Mouse (Mus musculus): ENCODE data around the gene Syce2. TPM values are rescaled to one million over a fixed set of nuclear protein-coding genes. Genes with fewer than 3 reads are reported as not detected.

The Syce2 gene
- total RNA-seq, 2 experiments from 2014 or later = 33.5 to 39.1 TPM

GRCm38 (mm10) chr8:84925557-84925956 is 53.6 kb downstream of the Syce2 start:
- DNase-seq (ENCODE audit: low spot score in 2 of 2) = no peak

GRCm38 (mm10) chr8:84927513-84927912 is 55.6 kb downstream of the Syce2 start:
- DNase-seq (ENCODE audit: low spot score in 2 of 2) = no peak

- DNase-seq (ENCODE audit: low spot score in 2 of 2) = peak; percentile 78 to 85
These were observed 56.8 kb downstream of the Syce2 start for GRCm38 (mm10) chr8:84928456-84929306.

- DNase-seq (ENCODE audit: low spot score in 2 of 2) = no peak
These were observed 58.7 kb downstream of the Syce2 start for GRCm38 (mm10) chr8:84930582-84930981.

GRCm38 (mm10) chr8:84933767-84934559 is 62.1 kb downstream of the Syce2 start:
- no peak for DNase-seq (ENCODE audit: low spot score in 2 of 2)

- peak in 1 of 2 experiments; percentile 47 for DNase-seq (ENCODE audit: low spot score in 2 of 2)
These were observed 62.9 kb downstream of the Syce2 start for GRCm38 (mm10) chr8:84934860-84935259.

- DNase-seq (ENCODE audit: low spot score in 2 of 2) = peak in 1 of 2 experiments; percentile 34
These were observed 63.6 kb downstream of the Syce2 start for GRCm38 (mm10) chr8:84935489-84935888.

- DNase-seq (ENCODE audit: low spot score in 2 of 2) = peak in 1 of 2 experiments; percentile 38
These were observed 64.4 kb downstream of the Syce2 start for GRCm38 (mm10) chr8:84936041-84936961.

GRCm38 (mm10) chr8:84936962-84937546 is 65.1 kb downstream of the Syce2 start, which contains the start of gene Mast1:
Mast1 (minus strand) TSS chr8:84937359.
- DNase-seq (ENCODE audit: low spot score in 2 of 2) = peak; percentile 79 to 87

Small RNAs within 50 kb of the gene (microRNA-seq; reads per million reads assigned to microRNA genes)
- gene Gm24197 (2.7 to 8.7 reads per million in 2 experiments), gene Mir7069 (9.6 to 11.8 reads per million in 2 experiments)

Other genes starting within 250 kb of the Syce2 start
- gene Ier2, start 209.3 kb upstream of the Syce2 start, total RNA-seq (2021) = 10 to 100 TPM; 10.8 to 12.7 TPM
- 100 to 1,000 TPM in 1 of 2 experiments, 10 to 100 TPM in 1; 99.8 to 105 TPM for gene Trmt1, start 185.8 kb upstream of the Syce2 start, total RNA-seq (2021)
- 10 to 100 TPM; 73.7 to 75.3 TPM for gene Nacc1, start 184.2 kb upstream of the Syce2 start, total RNA-seq (2021)
- gene Lyl1, start 170.7 kb upstream of the Syce2 start, total RNA-seq (2021) = 1 to 10 TPM; 4.0 to 5.4 TPM
- gene G430095P16Rik, start 149.1 kb upstream of the Syce2 start, total RNA-seq (2021) = not detected
- 100 to 1,000 TPM; 607 to 678 TPM for gene Nfix, start 71.8 kb upstream of the Syce2 start, total RNA-seq (2021)
- gene Dand5, start 49.3 kb upstream of the Syce2 start, total RNA-seq (2021) = 1 to 10 TPM; 6.7 to 7.4 TPM
- 10 to 100 TPM; 18.6 to 19.8 TPM for gene Gadd45gip1, start 40.6 kb upstream of the Syce2 start, total RNA-seq (2021)
- 10 to 100 TPM; 55.5 to 64.9 TPM for gene Rad23a, start 31.4 kb upstream of the Syce2 start, total RNA-seq (2021)
- gene Calr, start 25.2 kb upstream of the Syce2 start, total RNA-seq (2021) = 100 to 1,000 TPM; 444 to 464 TPM
- 10 to 100 TPM; 63.2 to 65.0 TPM for gene Farsa, start 15.1 kb upstream of the Syce2 start, total RNA-seq (2021)
- 10 to 100 TPM; 31.5 to 33.0 TPM for gene Gcdh, start 21.8 kb downstream of the Syce2 start, total RNA-seq (2021)
- gene Klf1, start 29.8 kb downstream of the Syce2 start, total RNA-seq (2021) = not detected
- gene Dnase2a, start 36.4 kb downstream of the Syce2 start, total RNA-seq (2021) = 1 to 10 TPM; 4.2 to 5.2 TPM
- gene Mast1, start 65.2 kb downstream of the Syce2 start, total RNA-seq (2021) = 100 to 1,000 TPM; 162 to 169 TPM
- gene Rtbdn, start 74.9 kb downstream of the Syce2 start, total RNA-seq (2021) = 1 to 10 TPM; 3.1 to 3.6 TPM
- not detected for gene Gm49661, start 97.3 kb downstream of the Syce2 start, total RNA-seq (2021)
- 100 to 1,000 TPM; 492 to 505 TPM for gene Prdx2, start 97.5 kb downstream of the Syce2 start, total RNA-seq (2021)
- gene Rnaseh2a, start 97.7 kb downstream of the Syce2 start, total RNA-seq (2021) = 10 to 100 TPM; 36.8 to 44.3 TPM
- gene Junb, start 106.6 kb downstream of the Syce2 start, total RNA-seq (2021) = 10 to 100 TPM; 33.7 to 34.2 TPM
- gene Hook2, start 118.5 kb downstream of the Syce2 start, total RNA-seq (2021) = 10 to 100 TPM; 14.5 to 15.1 TPM
- not detected for gene Best2, start 142.4 kb downstream of the Syce2 start, total RNA-seq (2021)
- gene Asna1, start 153.2 kb downstream of the Syce2 start, total RNA-seq (2021) = 100 to 1,000 TPM; 110 to 119 TPM
- gene Trir, start 154.7 kb downstream of the Syce2 start, total RNA-seq (2021) = 100 to 1,000 TPM; 151 to 155 TPM
- gene Tnpo2, start 164.8 kb downstream of the Syce2 start, total RNA-seq (2021) = 100 to 1,000 TPM; 125 to 160 TPM
- gene Fbxw9, start 187.9 kb downstream of the Syce2 start, total RNA-seq (2021) = 10 to 100 TPM; 55.4 to 64.6 TPM
- gene Gm5741, start 195.9 kb downstream of the Syce2 start, total RNA-seq (2021) = not detected
- 10 to 100 TPM; 59.9 to 72.1 TPM for gene Dhps, start 199.6 kb downstream of the Syce2 start, total RNA-seq (2021)
- 10 to 100 TPM; 60.8 to 61.8 TPM for gene Wdr83os, start 208.6 kb downstream of the Syce2 start, total RNA-seq (2021)
- gene Wdr83, start 209.2 kb downstream of the Syce2 start, total RNA-seq (2021) = 10 to 100 TPM; 26.5 to 30.8 TPM
- 10 to 100 TPM; 32.7 to 40.1 TPM for gene Man2b1, start 211.2 kb downstream of the Syce2 start, total RNA-seq (2021)

Measured in layer of hippocampus, postnatal 10 days (tissue).